8 mouse cellular contexts compared by ENCODE assay signal in genomic region chrX:7728215-7728921, GRCm38 (mm10). TPM values are rescaled to one million over a fixed set of nuclear protein-coding genes. Genes with fewer than 3 reads are reported as not detected.
DNase-seq lines count a peak whose midpoint lies in the region; ATAC-seq lines count a peak whose summit lies in the region.

TSS of gene Praf2 (plus strand) at chrX:7728439.

- peaks cover 3% of the 10 kb centered on the region; the same call in 1 of the 2 replicates for H3K4me1 ChIP-seq in hindbrain, embryonic 14.5 days (replicated peaks; ENCODE audit: control insufficient read depth, insufficient read depth, low read length)

- peaks cover 5% of the 10 kb centered on the region for H3K36me3 ChIP-seq in hindbrain, embryonic 14.5 days (replicated peaks; ENCODE audit: control insufficient read depth, insufficient read depth)

- WGBS in hindbrain, embryonic 14.5 days = 18% methylated on average over 42 of the region's 42 CpGs

- no peaks in the 10 kb centered on the region for H3K27me3 ChIP-seq in hindbrain, embryonic 14.5 days (ENCODE audit: control insufficient read depth, insufficient read depth, low read length)

- ATAC-seq in hindbrain, embryonic 14.5 days (ENCODE audit: low FRiP score) = peak; percentile 94

- peak; percentile 96 for DNase-seq in R1 (ENCODE audit: low read depth, low spot score)
- DNase-seq in cerebellum, postnatal 14 days = peak; percentile 74 to 81
- DNase-seq in frontal cortex, postnatal 25 days (ENCODE audit: low spot score in 2 of 2) = peak; percentile 63 to 70
- DNase-seq in hindbrain, embryonic 14.5 days (ENCODE audit: low spot score) = peak; percentile 78
- DNase-seq in left cerebral cortex, adult 11 months (ENCODE audit: low spot score) = peak; percentile 79
- peak; percentile 78 to 87 for DNase-seq in lung, postnatal 4 days
- peak; percentile 61 for DNase-seq in retina, postnatal 7 days (ENCODE audit: low read depth, low spot score)
- peak; percentile 81 for DNase-seq in urinary bladder, postnatal 14 days (ENCODE audit: low spot score)

- H3K9ac ChIP-seq in hindbrain, embryonic 14.5 days = peak within 1 kb of the TSS; percentile 56

- H3K4me2 ChIP-seq in hindbrain, embryonic 14.5 days (replicated peaks) = peak within 1 kb of the TSS; percentile 51

- peak within 1 kb of the TSS; percentile 73 for H3K27ac ChIP-seq in hindbrain, embryonic 14.5 days

- peak within 1 kb of the TSS; percentile 39 for H3K4me3 ChIP-seq in hindbrain, embryonic 14.5 days (replicated peaks; ENCODE audit: low read length)

- no peaks in the 10 kb centered on the region for H3K9me3 ChIP-seq in hindbrain, embryonic 14.5 days (ENCODE audit: control insufficient read depth, low read length)

RNA-seq across cellular contexts. Expression of gene Praf2, which starts in this region (rescaled TPM):
- 129 and 139 TPM in 2 replicates for polyA plus RNA-seq in hindbrain, embryonic 14.5 days (2014; fragmentation: Nextera tagmentation; extraction: Ambion mirVana)

Comparison
In these comparisons a context has a peak if more than half of its experiments do, and no peak if none do; other contexts are left out.
1. Peak in every context shown above with its lines: DNase-seq, ATAC-seq, H3K4me3 ChIP-seq and H3K27ac ChIP-seq.